Mouse (Mus musculus): Measurements from ENCODE around the gene Vegfd.
A peak's percentile ranks its signal among the peaks of the same experiment; 100 is the strongest.

The Vegfd gene

GRCm38 (mm10) chrX:164373081-164373480, at the start of gene Vegfd:
Gene Vegfd (plus strand): TSS chrX:164373378.
- no peak for DNase-seq (ENCODE audit: low read depth, low spot score)

GRCm38 (mm10) chrX:164323391-164323913, 49.7 kb upstream of the Vegfd start:
- no peak for DNase-seq (ENCODE audit: low read depth, low spot score)

GRCm38 (mm10) chrX:164330351-164330750, 42.8 kb upstream of the Vegfd start:
- no peak for DNase-seq (ENCODE audit: low read depth, low spot score)

- no peak for DNase-seq (ENCODE audit: low read depth, low spot score)
Measured at GRCm38 (mm10) chrX:164330766-164331165, 42.4 kb upstream of the Vegfd start.

GRCm38 (mm10) chrX:164338591-164338990, 34.6 kb upstream of the Vegfd start:
- no peak for DNase-seq (ENCODE audit: low read depth, low spot score)

- DNase-seq (ENCODE audit: low read depth, low spot score): no peak
Measured at GRCm38 (mm10) chrX:164345359-164345938, 27.7 kb upstream of the Vegfd start.

GRCm38 (mm10) chrX:164348937-164349336, 24.2 kb upstream of the Vegfd start:
- no peak for DNase-seq (ENCODE audit: low read depth, low spot score)

- DNase-seq (ENCODE audit: low read depth, low spot score): no peak
Measured at GRCm38 (mm10) chrX:164365153-164365865, 7.9 kb upstream of the Vegfd start.

- DNase-seq (ENCODE audit: low read depth, low spot score): no peak
Measured at GRCm38 (mm10) chrX:164370576-164370975, 2.6 kb upstream of the Vegfd start.

- DNase-seq (ENCODE audit: low read depth, low spot score): no peak
Measured at GRCm38 (mm10) chrX:164374586-164374985, 1.4 kb downstream of the Vegfd start.

- DNase-seq (ENCODE audit: low read depth, low spot score): no peak
Measured at GRCm38 (mm10) chrX:164379721-164380120, 6.5 kb downstream of the Vegfd start.

GRCm38 (mm10) chrX:164381618-164382408, 8.6 kb downstream of the Vegfd start:
- DNase-seq (ENCODE audit: low read depth, low spot score): peak; percentile 44

GRCm38 (mm10) chrX:164394091-164394490, 20.9 kb downstream of the Vegfd start:
- no peak for DNase-seq (ENCODE audit: low read depth, low spot score)

- DNase-seq (ENCODE audit: low read depth, low spot score): no peak
Measured at GRCm38 (mm10) chrX:164398456-164398855, 25.3 kb downstream of the Vegfd start.

GRCm38 (mm10) chrX:164405080-164405649, 32.0 kb downstream of the Vegfd start:
- no peak for DNase-seq (ENCODE audit: low read depth, low spot score)

- DNase-seq (ENCODE audit: low read depth, low spot score): no peak
Measured at GRCm38 (mm10) chrX:164406133-164407022, 33.2 kb downstream of the Vegfd start.

- no peak for DNase-seq (ENCODE audit: low read depth, low spot score)
Measured at GRCm38 (mm10) chrX:164408301-164408927, 35.2 kb downstream of the Vegfd start.

- DNase-seq (ENCODE audit: low read depth, low spot score): no peak
Measured at GRCm38 (mm10) chrX:164410562-164410961, 37.4 kb downstream of the Vegfd start.

GRCm38 (mm10) chrX:164416803-164417202, 43.6 kb downstream of the Vegfd start:
- DNase-seq (ENCODE audit: low read depth, low spot score): no peak

GRCm38 (mm10) chrX:164418008-164418407, 44.8 kb downstream of the Vegfd start:
- no peak for DNase-seq (ENCODE audit: low read depth, low spot score)

All from c-Kit-negative CD71-positive TER-119-positive erythroid progenitor cells, embryonic 14.5 days (primary cell).